Mouse (Mus musculus) spleen, postnatal 10 days (tissue): Measurements from ENCODE around the gene Cblb.

Source experiments
- DNase-seq, 2 experiments: peaks; one replicate each; pipeline ENCODE4 v3.0.0; 2021 to 2022; ENCODE audit warnings: low spot score in 2 of 2

Gene Cblb

DNA sequence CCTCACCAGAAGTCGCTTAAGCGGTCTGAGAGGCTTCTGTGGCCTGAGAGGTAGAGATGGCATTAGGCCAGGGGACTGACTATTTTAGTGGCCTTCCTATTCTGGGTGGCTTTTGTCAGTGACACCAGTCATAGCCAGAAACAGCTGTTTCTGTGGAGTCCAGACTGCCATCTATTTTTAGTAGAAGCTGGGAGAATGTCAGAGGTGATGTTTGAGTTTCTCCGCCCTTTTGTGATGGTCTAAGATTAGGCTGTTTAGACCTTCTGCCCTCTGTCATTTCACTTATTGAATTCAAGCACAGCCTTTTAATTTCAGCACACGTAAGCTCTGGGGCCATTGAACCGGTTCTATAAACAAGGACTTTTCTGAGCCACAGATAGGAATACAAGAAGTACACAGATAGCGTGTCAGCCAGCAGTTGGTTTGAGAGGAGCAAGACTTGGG, 40.8 kb downstream of the Cblb start:
- no peak for DNase-seq

- no peak for DNase-seq
Measured at GRCm38 (mm10) chr16:52076652-52077051, 45.6 kb downstream of the Cblb start.

DNA sequence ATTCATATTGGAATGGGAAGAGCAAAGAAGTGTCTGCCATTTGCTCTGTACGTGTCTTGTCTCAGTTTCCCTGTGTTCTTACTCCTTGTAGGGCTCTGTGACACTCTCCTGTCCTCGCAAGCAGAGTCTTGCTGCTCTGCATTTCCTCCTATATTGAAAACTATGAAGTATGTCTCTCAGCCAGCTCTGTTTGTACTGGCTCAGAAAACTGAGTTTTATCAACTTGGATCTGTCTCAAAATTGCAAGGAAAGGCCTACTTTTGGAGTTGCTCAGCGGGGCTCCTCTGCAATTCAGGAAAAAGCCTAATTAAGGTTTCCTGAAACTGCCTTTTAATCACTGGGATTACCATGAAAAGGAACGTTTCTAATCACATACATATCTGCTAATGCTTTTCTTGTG, 46.9 kb downstream of the Cblb start:
- DNase-seq: no peak

- no peak for DNase-seq
Measured at GRCm38 (mm10) chr16:52078758-52079474, 47.9 kb downstream of the Cblb start.

GRCm38 (mm10) chr16:52079475-52079823, 48.4 kb downstream of the Cblb start:
- DNase-seq: no peak

DNA sequence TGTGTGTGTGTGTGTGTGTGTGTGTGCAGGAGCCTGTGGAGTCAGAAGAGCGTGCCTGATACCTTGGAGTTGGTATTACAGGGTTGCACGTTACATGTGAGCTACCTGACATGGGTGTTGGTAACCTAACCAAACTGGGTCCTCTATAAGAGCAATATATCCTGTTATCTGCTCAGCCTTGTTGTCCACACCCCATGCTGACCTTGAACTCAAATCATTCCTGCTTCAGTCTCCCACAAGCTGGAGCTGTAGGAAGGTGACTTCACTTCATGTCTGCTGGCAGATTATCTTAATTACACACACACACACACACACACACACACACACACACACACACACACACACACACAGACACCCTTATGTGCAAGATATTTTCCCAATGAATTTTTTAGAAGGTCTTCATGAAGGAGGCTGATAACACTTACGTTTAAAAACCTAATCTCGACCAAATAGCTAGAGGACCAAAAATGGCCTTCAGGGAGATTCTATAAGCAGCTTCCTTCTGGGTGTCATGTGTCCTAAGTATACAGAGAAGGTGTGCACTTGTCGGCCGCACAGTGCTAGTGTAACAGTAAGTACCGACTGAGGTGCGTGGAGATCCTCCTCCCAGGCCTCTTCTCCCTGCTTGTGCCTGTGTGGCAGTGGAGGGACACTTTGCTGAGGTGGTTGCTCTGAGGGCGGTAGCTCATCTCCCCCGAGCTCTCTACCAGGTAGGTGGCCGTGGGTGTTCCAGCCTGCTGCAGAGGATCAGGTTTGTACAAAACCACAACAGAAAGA, 49.8 kb downstream of the Cblb start:
- no peak for DNase-seq

- DNase-seq: peak in 1 of 2 experiments; percentile 34
Measured at GRCm38 (mm10) chr16:52081756-52082155, 50.7 kb downstream of the Cblb start.

DNA sequence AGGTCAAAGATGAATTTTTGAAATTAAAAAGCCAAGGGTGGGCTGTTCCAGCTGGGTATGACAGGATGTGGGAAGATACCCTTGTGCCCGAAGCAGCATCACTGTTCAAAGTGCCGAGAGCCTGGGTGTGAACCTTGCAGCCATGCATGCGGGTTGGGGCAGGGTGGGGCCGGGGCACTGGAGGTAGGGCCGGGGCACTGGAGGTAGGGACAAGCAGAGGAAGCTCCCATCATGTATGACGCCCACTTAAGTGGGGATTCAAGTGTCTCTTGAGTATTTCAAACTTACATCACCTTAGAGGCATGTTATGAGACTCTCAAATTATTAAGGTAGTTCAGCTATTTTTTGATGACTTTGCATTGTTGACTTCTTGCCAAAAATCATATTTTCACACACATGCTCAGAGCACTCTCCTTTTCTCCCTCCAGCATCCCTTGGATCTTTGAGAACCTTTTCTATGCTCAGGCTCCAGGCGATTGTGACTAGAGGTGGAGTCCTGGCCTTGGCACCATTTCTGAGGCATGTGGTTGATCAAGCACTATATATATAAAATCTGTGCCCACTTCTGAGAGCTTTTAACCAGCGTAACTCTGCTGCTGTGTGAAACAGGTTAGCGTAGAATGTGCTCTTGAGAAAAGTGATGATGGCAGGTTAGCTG, 55.9 kb downstream of the Cblb start:
- no peak for DNase-seq

DNA sequence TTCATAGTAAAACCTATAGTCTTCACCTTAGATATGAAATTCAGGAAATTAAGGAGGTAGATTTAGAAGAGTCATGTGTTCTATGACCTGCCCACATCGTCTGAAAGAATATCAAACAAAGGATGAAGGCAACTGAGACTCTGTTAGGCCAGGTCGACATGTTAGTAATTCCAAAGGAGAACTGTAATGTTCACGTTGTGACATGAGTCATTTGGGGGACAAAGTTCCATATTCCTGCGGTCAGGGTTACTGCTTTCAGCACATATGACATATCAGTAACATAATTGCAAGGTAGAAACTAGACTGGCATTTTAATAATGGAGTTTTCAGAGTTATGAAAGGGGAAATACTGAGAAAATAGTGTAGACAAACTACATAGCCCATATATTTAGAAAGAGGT, 58.3 kb downstream of the Cblb start:
- no peak for DNase-seq

DNA sequence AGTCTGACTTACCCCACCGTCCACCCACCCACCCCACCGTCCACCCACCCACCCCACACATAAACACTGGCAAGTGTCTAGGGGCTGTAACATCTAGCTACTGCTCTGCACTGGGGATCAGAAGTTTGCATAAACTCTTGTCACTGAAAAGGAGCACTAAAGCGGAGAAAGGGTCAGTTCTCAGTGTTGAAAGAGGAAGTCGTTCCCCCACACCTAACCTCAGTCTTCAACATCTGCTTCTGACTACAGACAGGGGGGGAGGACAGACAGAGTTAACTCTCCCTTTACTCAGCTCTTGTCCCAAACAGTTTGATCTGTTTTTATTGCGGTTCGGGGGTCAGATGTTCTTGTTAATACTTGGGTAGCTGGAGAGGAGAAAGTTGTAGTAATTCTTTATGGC, 59.9 kb downstream of the Cblb start:
- DNase-seq: no peak

- no peak for DNase-seq
Measured at GRCm38 (mm10) chr16:52093325-52094253, 62.6 kb downstream of the Cblb start.

DNA sequence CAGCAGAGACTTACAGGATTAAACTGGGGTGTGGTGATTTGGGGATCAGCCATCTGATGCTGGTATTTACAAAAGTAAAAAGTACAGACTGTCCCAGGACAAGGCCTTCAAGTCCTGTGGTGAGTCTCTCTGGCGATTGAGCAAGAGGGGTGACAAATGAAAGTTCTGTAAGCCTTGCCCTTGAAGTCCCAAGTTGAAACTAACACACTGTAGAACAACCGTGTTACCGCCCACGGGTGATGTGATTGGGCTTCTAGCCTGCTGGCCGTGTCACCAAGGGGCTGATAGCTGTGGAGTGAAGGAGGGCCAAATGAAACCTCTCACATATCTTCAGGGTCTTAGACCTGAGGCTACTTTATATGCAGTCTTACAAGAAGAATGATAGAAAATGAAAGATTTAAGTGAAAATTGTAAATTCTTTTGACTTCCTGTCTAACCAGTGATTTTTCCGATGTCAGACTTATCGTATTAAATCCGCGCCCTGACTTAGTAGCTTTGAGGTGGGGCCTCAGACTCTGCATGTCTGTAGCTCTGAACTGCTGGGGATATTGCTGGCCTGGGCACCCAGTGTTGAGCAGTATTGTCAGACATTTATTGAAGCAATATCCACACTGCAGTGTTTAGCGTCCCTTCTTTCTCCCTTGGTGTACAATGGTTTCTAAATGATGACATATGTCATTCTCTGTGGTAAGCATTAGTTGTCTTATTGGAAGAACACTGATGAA, 63.9 kb downstream of the Cblb start:
- no peak for DNase-seq

GRCm38 (mm10) chr16:52095643-52096042, 64.6 kb downstream of the Cblb start:
- no peak for DNase-seq

- no peak for DNase-seq
Measured at GRCm38 (mm10) chr16:52100466-52100865, 69.4 kb downstream of the Cblb start.

- DNase-seq: no peak
Measured at GRCm38 (mm10) chr16:52104608-52105007, 73.6 kb downstream of the Cblb start.

GRCm38 (mm10) chr16:52107836-52108235, 76.8 kb downstream of the Cblb start:
- no peak for DNase-seq

DNA sequence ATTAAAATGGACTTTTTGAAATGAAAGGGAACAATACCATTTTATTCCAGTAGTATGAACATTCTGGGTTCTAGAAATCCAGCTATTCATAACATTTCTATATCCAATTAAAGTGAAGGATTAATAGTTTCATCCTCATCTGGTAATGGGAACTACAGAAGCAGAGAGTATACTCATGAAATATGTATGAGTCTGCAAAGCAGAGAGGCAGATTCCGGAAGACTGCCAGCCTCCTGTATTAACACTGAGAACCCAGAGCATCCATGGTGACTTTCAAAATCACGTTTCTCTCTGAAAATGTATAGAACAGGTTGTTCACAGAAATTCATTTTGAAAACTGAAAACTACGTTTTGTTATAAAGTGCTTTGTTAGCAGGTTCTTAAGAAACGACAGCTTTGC, 83.4 kb downstream of the Cblb start:
- no peak for DNase-seq

- DNase-seq: no peak
Measured at GRCm38 (mm10) chr16:52119003-52119402, 88.0 kb downstream of the Cblb start.

- no peak for DNase-seq
Measured at GRCm38 (mm10) chr16:52124974-52125373, 93.9 kb downstream of the Cblb start.

- DNase-seq: no peak
Measured at GRCm38 (mm10) chr16:52125896-52126295, 94.9 kb downstream of the Cblb start.

GRCm38 (mm10) chr16:52129357-52129905, 98.4 kb downstream of the Cblb start:
- DNase-seq: no peak
